Mouse (Mus musculus) MEL (cell line): ENCODE data around the gene Il19.

ENCODE experiments used
- CTCF ChIP-seq, 3 experiments: IDR thresholded peaks in 2 of 3; conservative IDR thresholded peaks in 1 of 3; 2 replicates each; pipeline ENCODE4 v1.5.1; 2011 to 2012; ENCODE audit warnings: low read length in 3 of 3, low read depth in 2 of 3, mild to moderate bottlenecking in 2 of 3, improper control_type of control experiment in 1 of 3, inconsistent platforms in 1 of 3, mixed read lengths in 1 of 3, moderate library complexity in 1 of 3; ENCODE audit not compliant: control insufficient read depth in 1 of 3, insufficient read depth in 1 of 3, poor library complexity in 1 of 3, severe bottlenecking in 1 of 3
- EP300 ChIP-seq, 2 experiments: IDR thresholded peaks; 2 replicates each; pipeline ENCODE4 v1.6.1; 2011; ENCODE audit warnings: improper control_type of control experiment in 2 of 2, low read length in 2 of 2, low read depth in 1 of 2, mild to moderate bottlenecking in 1 of 2
- MAX ChIP-seq: IDR thresholded peaks from 2 replicates; pipeline ENCODE4 v1.6.1; 2011; ENCODE audit warnings: low read length, improper control_type of control experiment
- MEF2A ChIP-seq: IDR thresholded peaks from 2 replicates; pipeline ENCODE4 v1.6.1; 2014; ENCODE audit warnings: low read depth, mild to moderate bottlenecking, inconsistent platforms, low read length, improper control_type of control experiment; ENCODE audit not compliant: poor library complexity, insufficient replicate concordance, severe bottlenecking; ENCODE audit errors: extremely low read depth
- POLR2A ChIP-seq, 2 experiments: IDR thresholded peaks; 2 replicates each; pipeline ENCODE4 v1.6.1; 2011 to 2012; ENCODE audit warnings: low read length in 2 of 2, mild to moderate bottlenecking in 2 of 2, control low read depth in 1 of 2, improper control_type of control experiment in 1 of 2, low read depth in 1 of 2, moderate library complexity in 1 of 2; ENCODE audit not compliant: control insufficient read depth in 1 of 2, insufficient read depth in 1 of 2, poor library complexity in 1 of 2
- SMC3 ChIP-seq: IDR thresholded peaks from 2 replicates; pipeline ENCODE4 v1.6.1; 2011; ENCODE audit warnings: low read depth, low read length, improper control_type of control experiment

- TF ChIP-seq EP300 (IDR thresholded peaks at IDR 0.05; ENCODE audit: low read depth in 1 of 2, low read length in 2 of 2) (no peak), POLR2A (IDR thresholded peaks at IDR 0.05; ENCODE audit: control insufficient read depth in 1 of 2, insufficient read depth in 1 of 2, low read depth in 1 of 2, low read length in 2 of 2, poor library complexity in 1 of 2) (no peak), MEF2A (no peak), MAX (no peak), CTCF (IDR thresholded peaks at IDR 0.05 in 2 of 3, conservative IDR thresholded peaks at IDR 0.05 in 1 of 3; ENCODE audit: control insufficient read depth in 1 of 3, insufficient read depth in 1 of 3, low read depth in 2 of 3, low read length in 3 of 3, poor library complexity in 1 of 3, severe bottlenecking in 1 of 3) (no peak), SMC3 (no peak)
These were observed 46.4 kb downstream of the Il19 start for GRCm38 (mm10) chr1:130893329-130894040.
